Mouse (Mus musculus): Measurements from ENCODE around the gene Mex3d. TPM values are rescaled to one million over a fixed set of nuclear protein-coding genes. Genes with fewer than 3 reads are reported as not detected.

Mex3d gene
- polyA plus RNA-seq (2012; rRNA removed; ENCODE audit: low replicate concordance) = 9.5 and 41.0 TPM in 2 replicates

GRCm38 (mm10) chr10:80387522-80387959, at the start of gene Mex3d:
TSS of gene Mex3d (minus strand) at chr10:80387659.

GRCm38 (mm10) chr10:80433513-80434232, 46.2 kb upstream of the Mex3d start, which contains the start of gene Tcf3:
TSS of gene Tcf3 (minus strand) at chr10:80433647.

GRCm38 (mm10) chr10:80406684-80407501, 19.4 kb upstream of the Mex3d start, which contains the start of gene Uqcr11:
TSS of gene Uqcr11 (minus strand) at chr10:80406830.

DNA sequence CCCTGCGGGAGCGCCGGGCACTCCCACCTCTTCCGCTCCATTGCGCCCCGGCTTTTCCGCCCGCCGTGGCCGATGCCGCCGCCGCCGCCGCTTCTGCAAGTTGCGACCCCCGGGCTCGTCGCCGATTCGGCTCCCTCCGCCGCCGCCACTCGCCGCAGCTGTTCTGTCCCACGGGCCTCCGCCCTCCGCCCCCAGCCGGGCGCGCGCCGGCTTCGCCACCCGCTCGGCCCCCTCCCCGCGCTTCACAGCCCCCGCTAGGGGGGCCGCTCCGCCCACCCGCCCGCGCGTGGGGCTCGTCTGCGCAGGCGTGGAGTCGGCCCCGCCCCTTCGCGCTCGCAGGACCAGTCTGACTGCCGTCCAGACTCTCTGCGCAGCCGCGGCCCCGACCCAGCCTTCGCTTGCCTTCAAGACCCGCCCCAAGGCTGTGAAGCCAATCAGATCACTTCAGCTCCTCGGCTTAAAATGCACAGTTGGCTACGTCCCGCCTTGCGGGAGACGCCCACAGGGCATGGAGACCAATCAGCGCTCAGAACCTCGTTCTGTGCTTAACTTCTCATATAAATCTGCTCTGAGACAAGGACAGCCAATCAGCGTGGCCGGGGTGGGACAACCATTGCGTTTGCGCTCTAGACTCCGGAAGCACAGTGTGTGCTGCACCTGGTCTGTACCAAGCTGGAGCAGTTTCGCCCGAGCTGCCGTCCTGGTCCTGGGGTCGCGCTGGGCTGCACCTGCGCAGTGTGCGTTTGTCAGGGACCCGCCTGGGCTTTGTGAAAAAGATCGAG, 11.9 kb upstream of the Mex3d start, which contains the start of gene Mbd3:
Gene Mbd3, minus strand, starts transcription at position 360 of the 782 bp plus-strand sequence.

GRCm38 (mm10) chr10:80356001-80356682, 31.3 kb downstream of the Mex3d start, which contains the start of gene Plk5:
TSS of gene Plk5 (plus strand) at chr10:80356459.

DNA sequence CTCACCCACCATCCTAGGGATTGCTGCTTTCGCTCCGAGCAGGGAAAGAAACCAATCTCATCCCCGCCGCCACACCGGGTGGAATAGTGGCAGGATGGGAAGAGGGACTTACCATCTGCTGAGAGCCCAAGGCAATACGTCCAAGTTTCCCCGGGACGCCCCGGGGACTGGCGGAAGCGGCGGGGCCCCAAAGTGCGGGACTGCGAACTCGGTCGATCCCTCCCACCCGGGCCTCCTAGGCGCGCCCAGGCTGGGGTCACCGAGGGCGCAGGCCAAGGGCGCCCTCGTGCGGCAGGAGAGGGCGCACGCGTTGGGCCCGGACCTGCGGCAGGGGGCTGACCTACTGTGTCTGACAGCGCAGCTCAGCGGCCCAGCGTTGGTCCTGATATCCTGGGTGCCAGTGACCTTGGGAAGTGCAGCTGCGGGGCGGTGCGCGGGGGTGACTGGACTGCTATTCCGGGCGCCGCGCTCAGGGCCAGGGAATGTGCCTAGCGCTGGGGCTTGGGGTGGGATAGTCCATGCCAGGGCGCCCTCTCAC, 39.1 kb downstream of the Mex3d start, which contains the start of gene Adamtsl5:
Gene Adamtsl5, minus strand, starts transcription at position 169 of the 538 bp plus-strand sequence.

Other genes starting within 250 kb of the Mex3d start
- 840 and 867 TPM in 2 replicates for gene Atp5d, start 249.0 kb downstream of the Mex3d start, polyA plus RNA-seq (2012; rRNA removed; ENCODE audit: low replicate concordance)
- 4.6 and 24.2 TPM in 2 replicates for gene Cbarp, start 246.8 kb downstream of the Mex3d start, polyA plus RNA-seq (2012; rRNA removed; ENCODE audit: low replicate concordance)
- 26.8 and 79.7 TPM in 2 replicates for gene Midn, start 239.4 kb downstream of the Mex3d start, polyA plus RNA-seq (2012; rRNA removed; ENCODE audit: low replicate concordance)
- 85.6 and 156 TPM in 2 replicates for gene Cirbp, start 221.7 kb downstream of the Mex3d start, polyA plus RNA-seq (2012; rRNA removed; ENCODE audit: low replicate concordance)
- 11.8 and 12.1 TPM in 2 replicates for gene 1600002K03Rik, start 214.7 kb downstream of the Mex3d start, polyA plus RNA-seq (2012; rRNA removed; ENCODE audit: low replicate concordance)
- 5.8 and 12.4 TPM in 2 replicates for gene Efna2, start 208.2 kb downstream of the Mex3d start, polyA plus RNA-seq (2012; rRNA removed; ENCODE audit: low replicate concordance)
- 61.9 and 62.4 TPM in 2 replicates for gene Mum1, start 161.2 kb downstream of the Mex3d start, polyA plus RNA-seq (2012; rRNA removed; ENCODE audit: low replicate concordance)
- gene Ndufs7, start 138.5 kb downstream of the Mex3d start, polyA plus RNA-seq (2012; rRNA removed; ENCODE audit: low replicate concordance) = 414 and 611 TPM in 2 replicates
- gene Gamt, start 126.6 kb downstream of the Mex3d start, polyA plus RNA-seq (2012; rRNA removed; ENCODE audit: low replicate concordance) = 63.6 and 128 TPM in 2 replicates
- 41.8 and 67.0 TPM in 2 replicates for gene Dazap1, start 126.2 kb downstream of the Mex3d start, polyA plus RNA-seq (2012; rRNA removed; ENCODE audit: low replicate concordance)
- 1,097 and 1,999 TPM in 2 replicates for gene Rps15, start 95.2 kb downstream of the Mex3d start, polyA plus RNA-seq (2012; rRNA removed; ENCODE audit: low replicate concordance)
- 1.6 and 3.1 TPM in 2 replicates for gene Apc2, start 91.7 kb downstream of the Mex3d start, polyA plus RNA-seq (2012; rRNA removed; ENCODE audit: low replicate concordance)
- 63.1 and 73.9 TPM in 2 replicates for gene 2310011J03Rik, start 67.1 kb downstream of the Mex3d start, polyA plus RNA-seq (2012; rRNA removed; ENCODE audit: low replicate concordance)
- gene Pcsk4, start 58.2 kb downstream of the Mex3d start, polyA plus RNA-seq (2012; rRNA removed; ENCODE audit: low replicate concordance) = 11.0 and 18.3 TPM in 2 replicates
- 29.5 and 41.3 TPM in 2 replicates for gene Reep6, start 57.7 kb downstream of the Mex3d start, polyA plus RNA-seq (2012; rRNA removed; ENCODE audit: low replicate concordance)
- gene Adamtsl5, start 39.2 kb downstream of the Mex3d start, polyA plus RNA-seq (2012; rRNA removed; ENCODE audit: low replicate concordance) = 27.6 and 29.5 TPM in 2 replicates
- gene Plk5, start 31.2 kb downstream of the Mex3d start, polyA plus RNA-seq (2012; rRNA removed; ENCODE audit: low replicate concordance) = 0.12 TPM in 1 of 2 replicates, not detected in the other
- 145 and 199 TPM in 2 replicates for gene Mbd3, start 11.9 kb upstream of the Mex3d start, polyA plus RNA-seq (2012; rRNA removed; ENCODE audit: low replicate concordance)
- 2,303 and 2,715 TPM in 2 replicates for gene Uqcr11, start 19.2 kb upstream of the Mex3d start, polyA plus RNA-seq (2012; rRNA removed; ENCODE audit: low replicate concordance)
- 56.2 and 124 TPM in 2 replicates for gene Tcf3, start 46.0 kb upstream of the Mex3d start, polyA plus RNA-seq (2012; rRNA removed; ENCODE audit: low replicate concordance)
- not detected in 2 replicates for gene Onecut3, start 107.2 kb upstream of the Mex3d start, polyA plus RNA-seq (2012; rRNA removed; ENCODE audit: low replicate concordance)
- gene Atp8b3, start 151.5 kb upstream of the Mex3d start, polyA plus RNA-seq (2012; rRNA removed; ENCODE audit: low replicate concordance) = 0.03 and 0.06 TPM in 2 replicates
- 36.1 and 53.1 TPM in 2 replicates for gene Rexo1, start 173.9 kb upstream of the Mex3d start, polyA plus RNA-seq (2012; rRNA removed; ENCODE audit: low replicate concordance)
- 13.1 and 28.3 TPM in 2 replicates for gene Klf16, start 189.7 kb upstream of the Mex3d start, polyA plus RNA-seq (2012; rRNA removed; ENCODE audit: low replicate concordance)
- 199 and 204 TPM in 2 replicates for gene Abhd17a, start 202.7 kb upstream of the Mex3d start, polyA plus RNA-seq (2012; rRNA removed; ENCODE audit: low replicate concordance)
- 107 and 129 TPM in 2 replicates for gene Scamp4, start 215.2 kb upstream of the Mex3d start, polyA plus RNA-seq (2012; rRNA removed; ENCODE audit: low replicate concordance)
- gene Adat3, start 215.2 kb upstream of the Mex3d start, polyA plus RNA-seq (2012; rRNA removed; ENCODE audit: low replicate concordance) = 9.4 and 12.8 TPM in 2 replicates
- gene Gm49322, start 218.4 kb upstream of the Mex3d start, polyA plus RNA-seq (2012; rRNA removed; ENCODE audit: low replicate concordance) = 1.6 and 3.7 TPM in 2 replicates
- 183 and 235 TPM in 2 replicates for gene Csnk1g2, start 235.2 kb upstream of the Mex3d start, polyA plus RNA-seq (2012; rRNA removed; ENCODE audit: low replicate concordance)